Mouse (Mus musculus): ENCODE data around the gene Htra1.

GRCm38 (mm10) chr7:130982371-130982770 lies 46.5 kb downstream of the Htra1 start:
- TF ChIP-seq CTCF (conservative IDR thresholded peaks at IDR 0.05; ENCODE audit: insufficient read depth, insufficient read length, low read depth, low read length) (no peak), POLR2A (IDR thresholded peaks at IDR 0.05; ENCODE audit: low read depth, low read length) (no peak)
